Mouse (Mus musculus): ENCODE measurements around the gene Scgb1b10. TPM values are rescaled to one million over a fixed set of nuclear protein-coding genes. Genes with fewer than 3 reads are reported as not detected.
"Not testable (repeated sequence)": the region's sequence is repeated elsewhere in the genome, so short reads cannot be mapped to it uniquely, and the experiment has no call there.

Gene Scgb1b10
- not detected in 2 replicates for polyA plus RNA-seq (2012; rRNA removed)

DNA sequence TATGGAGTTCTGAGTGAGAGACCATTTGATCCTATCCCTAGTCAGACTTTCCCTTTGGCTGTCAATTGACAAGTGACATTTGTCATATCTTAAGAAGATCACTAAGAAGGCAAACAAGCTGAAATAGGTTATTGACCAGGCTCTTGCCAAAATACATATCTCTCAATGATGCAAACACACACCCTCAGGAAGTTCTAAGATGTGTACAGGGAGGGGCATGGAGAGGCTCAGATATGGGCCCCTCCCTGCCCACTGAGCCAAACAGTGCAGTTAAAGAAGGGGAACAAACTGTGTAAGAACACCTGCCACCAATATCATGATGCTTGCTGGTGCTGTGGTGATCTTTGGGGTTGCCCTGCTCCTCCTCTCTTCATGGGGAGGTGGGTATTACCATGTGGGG lies at the start of gene Scgb1b10:
Scgb1b10 (plus strand) TSS at position 301 of the 400 bp plus-strand sequence.
- DNase-seq (ENCODE audit: low read depth) = not testable (repeated sequence)

Other genes starting within 250 kb of the Scgb1b10 start
- gene Scgb2b11, start 110.3 kb downstream of the Scgb1b10 start, polyA plus RNA-seq (2012; rRNA removed) = not detected in 2 replicates
- not detected in 2 replicates for gene Scgb1b11, start 122.0 kb downstream of the Scgb1b10 start, polyA plus RNA-seq (2012; rRNA removed)
- gene Scgb2b12, start 226.4 kb downstream of the Scgb1b10 start, polyA plus RNA-seq (2012; rRNA removed) = not detected in 2 replicates
- gene Scgb1b12, start 233.3 kb downstream of the Scgb1b10 start, polyA plus RNA-seq (2012; rRNA removed) = not detected in 2 replicates

Measured in brain, embryonic 14.5 days (tissue).